Mouse (Mus musculus) stomach, postnatal 0 days (tissue): ENCODE measurements around the gene Tspyl1. TPM values are rescaled to one million over a fixed set of nuclear protein-coding genes. Genes with fewer than 3 reads are reported as not detected.
A peak's percentile ranks its signal among the peaks of the same experiment; 100 is the strongest.

Experiments used
- ATAC-seq: fragments of 200-750 bp; cut with Nextera tagmentation; 2 replicates; pipeline ENCODE4 v1.8.0; 2017; ENCODE audit not compliant: low FRiP score, low TSS enrichment
- DNase-seq: peaks from one replicate; pipeline ENCODE4 v3.0.0-alpha.2; 2016; ENCODE audit warnings: low spot score
- H3K27ac ChIP-seq: fragments of 300-500 bp; sonication (generic); replicated peaks from 2 replicates; pipeline ENCODE4 v1.5.1; 2014; ENCODE audit warnings: mild to moderate bottlenecking, control low read depth
- H3K27me3 ChIP-seq: fragments of 300-500 bp; sonication (generic); 2 replicates; pipeline ENCODE4 v1.6.1; 2014; ENCODE audit warnings: low read length; ENCODE audit not compliant: control insufficient read depth, insufficient read depth
- H3K36me3 ChIP-seq: fragments of 300-500 bp; sonication (generic); 2 replicates; pipeline ENCODE4 v1.6.1; 2014; ENCODE audit warnings: low read length, mixed read lengths; ENCODE audit not compliant: control insufficient read depth, insufficient read depth
- H3K4me1 ChIP-seq: fragments of 300-500 bp; sonication (generic); replicated peaks from 2 replicates; pipeline ENCODE4 v1.6.1; 2014; ENCODE audit warnings: antibody characterized with exemption; ENCODE audit not compliant: control insufficient read depth, insufficient read depth
- H3K4me2 ChIP-seq: fragments of 300-500 bp; sonication (generic); replicated peaks from 2 replicates; pipeline ENCODE4 v1.6.1; 2014; ENCODE audit warnings: low read depth, mild to moderate bottlenecking, control low read depth, moderate library complexity
- H3K4me3 ChIP-seq: fragments of 300-500 bp; sonication (generic); 2 replicates; pipeline ENCODE4 v1.5.1; 2014; ENCODE audit warnings: low read depth, low read length, control low read depth
- H3K9ac ChIP-seq: fragments of 300-500 bp; sonication (generic); 2 replicates; pipeline ENCODE4 v1.6.1; 2014; ENCODE audit warnings: mild to moderate bottlenecking, low read length, control low read depth, mixed read lengths
- H3K9me3 ChIP-seq: fragments of 300-500 bp; sonication (generic); 2 replicates; pipeline ENCODE4 v1.6.1; 2016; ENCODE audit warnings: low read length; ENCODE audit not compliant: control insufficient read depth
- CTCF ChIP-seq: IDR thresholded peaks from 2 replicates; pipeline ENCODE4 v1.5.1; 2016; ENCODE audit warnings: antibody characterized with exemption, low read depth, mild to moderate bottlenecking, moderate library complexity
- EP300 ChIP-seq: optimal IDR thresholded peaks from 2 replicates; pipeline ENCODE3; 2016; ENCODE audit warnings: antibody characterized with exemption
- WGBS: fragments of 180-500 bp; shearing (Covaris S2); extraction: QIAGEN DNeasy Blood & Tissue Kit; methylation state at CpG from one replicate; pipeline ENCODE4 v1.1.7; 2014; 5-methylcytosine and 5-hydroxymethylcytosine counted together
- polyA plus RNA-seq: library from polyadenylated mRNA; unstranded; fragments of >200 nt; fragmentation: Nextera tagmentation; extraction: Ambion mirVana; gene quantifications from 2 replicates; pipeline ENCODE4 v1.2.1, GENCODE M21; 2015

The Tspyl1 gene
- polyA plus RNA-seq, 1 experiment from 2014 or later = 46.7 TPM

GRCm38 (mm10) chr10:34267312-34268070, 14.5 kb upstream of the Tspyl1 start:
- 71% methylated on average over 5 of the region's 5 CpGs for WGBS
- ATAC-seq = no peak
- no peak for TF ChIP-seq CTCF
- TF ChIP-seq EP300 = no peak

GRCm38 (mm10) chr10:34271681-34272080, 10.3 kb upstream of the Tspyl1 start:
- no peaks in the 10 kb centered on the region for H3K4me1 ChIP-seq
- TF ChIP-seq EP300 (no peak), CTCF (no peak)
- peak; percentile 19 for DNase-seq
- no peaks in the 10 kb centered on the region for H3K27me3 ChIP-seq
- no peak for ATAC-seq
- no peaks in the 10 kb centered on the region for H3K9me3 ChIP-seq
- H3K27ac ChIP-seq = no peak overlapping the region
- no peaks in the 10 kb centered on the region for H3K36me3 ChIP-seq
- no peak overlapping the region for H3K9ac ChIP-seq
- H3K4me3 ChIP-seq = no peak overlapping the region
- H3K4me2 ChIP-seq = no peak overlapping the region
- WGBS = 31% methylated on average over 7 of the region's 7 CpGs

More at GRCm38 (mm10) chr10:34267312-34268070, 14.5 kb upstream of the Tspyl1 start:
- no peak for DNase-seq
- no peaks in the 10 kb centered on the region for H3K36me3 ChIP-seq
- H3K9ac ChIP-seq = no peak overlapping the region
- H3K27me3 ChIP-seq = no peaks in the 10 kb centered on the region
- H3K9me3 ChIP-seq = no peaks in the 10 kb centered on the region
- no peak overlapping the region for H3K4me2 ChIP-seq
- no peaks in the 10 kb centered on the region for H3K4me1 ChIP-seq
- H3K27ac ChIP-seq = no peak overlapping the region
- no peak overlapping the region for H3K4me3 ChIP-seq

- Histone ChIP-seq H3K4me1 (peaks cover 6% of the 10 kb centered on the region; the same call in 1 of the 2 replicates), H3K36me3 (no peaks in the 10 kb centered on the region), H3K9me3 (no peaks in the 10 kb centered on the region), H3K4me3 (peak overlapping the region; percentile 13), H3K27ac (no peak overlapping the region), H3K27me3 (no peaks in the 10 kb centered on the region), H3K9ac (no peak overlapping the region), H3K4me2 (peak overlapping the region; percentile 46)
- peak; percentile 29 for DNase-seq
- 23% methylated on average over 13 of the region's 13 CpGs for WGBS
- peak; percentile 89 for TF ChIP-seq CTCF
- TF ChIP-seq EP300 = no peak
- no peak for ATAC-seq
Observed at GRCm38 (mm10) chr10:34280591-34281175, 1.3 kb upstream of the Tspyl1 start.

- peak overlapping the region; percentile 73 for H3K4me2 ChIP-seq
- peak overlapping the region; percentile 99 for H3K4me3 ChIP-seq
- H3K36me3 ChIP-seq = no peaks in the 10 kb centered on the region
- WGBS = 13% methylated on average over 14 of the region's 14 CpGs
- H3K4me1 ChIP-seq = peaks cover 6% of the 10 kb centered on the region; the same call in 1 of the 2 replicates
- H3K27me3 ChIP-seq = no peaks in the 10 kb centered on the region
- ATAC-seq (peak; percentile 13; the same call in 1 of the 2 replicates), DNase-seq (no peak)
- H3K9ac ChIP-seq = peak overlapping the region; percentile 57
- no peak for TF ChIP-seq CTCF
- TF ChIP-seq EP300 = no peak
- H3K9me3 ChIP-seq = no peaks in the 10 kb centered on the region
- no peak overlapping the region for H3K27ac ChIP-seq
Observed at GRCm38 (mm10) chr10:34281211-34281961, 604 bp upstream of the Tspyl1 start.

GRCm38 (mm10) chr10:34282420-34283238, 639 bp downstream of the Tspyl1 start:
- peak; percentile 61 for DNase-seq
- Histone ChIP-seq H3K4me2 (peak overlapping the region; percentile 73), H3K36me3 (no peaks in the 10 kb centered on the region), H3K4me1 (peaks cover 6% of the 10 kb centered on the region; the same call in 1 of the 2 replicates), H3K4me3 (peak overlapping the region; percentile 99), H3K9me3 (no peaks in the 10 kb centered on the region), H3K9ac (peak overlapping the region; percentile 95), H3K27me3 (no peaks in the 10 kb centered on the region), H3K27ac (peak overlapping the region; percentile 88)
- no peak for TF ChIP-seq EP300
- ATAC-seq = peak; percentile 65
- WGBS = 2% methylated on average over 47 of the region's 47 CpGs
